Mouse (Mus musculus) hindbrain, embryonic 14.5 days (tissue): Measurements from ENCODE around the gene Eif1. TPM values are rescaled to one million over a fixed set of nuclear protein-coding genes. Genes with fewer than 3 reads are reported as not detected.
A peak's percentile ranks its signal among the peaks of the same experiment; 100 is the strongest.
"Not testable (repeated sequence)": the region's sequence is repeated elsewhere in the genome, so short reads cannot be mapped to it uniquely, and the experiment has no call there.

ENCODE experiments used
- ATAC-seq: fragments of 200-750 bp; cut with Nextera tagmentation; 2 replicates; pipeline ENCODE4 v1.8.0; 2017; ENCODE audit warnings: moderate number of reproducible peaks, mild to moderate bottlenecking, moderate TSS enrichment, moderate library complexity; ENCODE audit not compliant: low FRiP score
- DNase-seq: peaks from one replicate; pipeline ENCODE4 v3.0.0-alpha.2; 2015; ENCODE audit warnings: low spot score
- H3K27ac ChIP-seq: fragments of 300-500 bp; sonication (generic); 2 replicates; pipeline ENCODE4 v1.5.1; 2014; ENCODE audit warnings: mild to moderate bottlenecking, moderate library complexity
- H3K27me3 ChIP-seq: fragments of 300-500 bp; sonication (generic); 2 replicates; pipeline ENCODE4 v1.6.1; 2014; ENCODE audit warnings: mild to moderate bottlenecking, low read length, mixed read lengths; ENCODE audit not compliant: control insufficient read depth, insufficient read depth
- H3K36me3 ChIP-seq: fragments of 300-500 bp; sonication (generic); replicated peaks from 2 replicates; pipeline ENCODE4 v1.6.1; 2014; ENCODE audit not compliant: control insufficient read depth, insufficient read depth
- H3K4me1 ChIP-seq: fragments of 300-500 bp; sonication (generic); replicated peaks from 2 replicates; pipeline ENCODE4 v1.6.1; 2014; ENCODE audit warnings: antibody characterized with exemption, low read length, mixed read lengths; ENCODE audit not compliant: control insufficient read depth, insufficient read depth
- H3K4me2 ChIP-seq: fragments of 300-500 bp; sonication (generic); replicated peaks from 2 replicates; pipeline ENCODE4 v1.6.1; 2014; ENCODE audit warnings: mild to moderate bottlenecking, moderate library complexity
- H3K4me3 ChIP-seq: fragments of 300-500 bp; sonication (generic); replicated peaks from 2 replicates; pipeline ENCODE4 v1.5.1; 2014; ENCODE audit warnings: mild to moderate bottlenecking, low read length
- H3K9ac ChIP-seq: fragments of 300-500 bp; sonication (generic); 2 replicates; pipeline ENCODE4 v1.6.1; 2014
- H3K9me3 ChIP-seq: fragments of 300-500 bp; sonication (generic); 2 replicates; pipeline ENCODE4 v1.6.1; 2016; ENCODE audit warnings: low read length; ENCODE audit not compliant: control insufficient read depth
- WGBS: fragments of 180-500 bp; shearing (Covaris S2); extraction: QIAGEN DNeasy Blood & Tissue Kit; methylation state at CpG from one replicate; pipeline ENCODE4 v1.1.7; 2014; 5-methylcytosine and 5-hydroxymethylcytosine counted together
- polyA plus RNA-seq: library from polyadenylated mRNA; unstranded; fragments of >200 nt; fragmentation: Nextera tagmentation; extraction: Ambion mirVana; gene quantifications from 2 replicates; pipeline ENCODE4 v1.2.1, GENCODE M21; 2014

The Eif1 gene
- polyA plus RNA-seq, 1 experiment from 2014 or later: 1,372 TPM

DNA sequence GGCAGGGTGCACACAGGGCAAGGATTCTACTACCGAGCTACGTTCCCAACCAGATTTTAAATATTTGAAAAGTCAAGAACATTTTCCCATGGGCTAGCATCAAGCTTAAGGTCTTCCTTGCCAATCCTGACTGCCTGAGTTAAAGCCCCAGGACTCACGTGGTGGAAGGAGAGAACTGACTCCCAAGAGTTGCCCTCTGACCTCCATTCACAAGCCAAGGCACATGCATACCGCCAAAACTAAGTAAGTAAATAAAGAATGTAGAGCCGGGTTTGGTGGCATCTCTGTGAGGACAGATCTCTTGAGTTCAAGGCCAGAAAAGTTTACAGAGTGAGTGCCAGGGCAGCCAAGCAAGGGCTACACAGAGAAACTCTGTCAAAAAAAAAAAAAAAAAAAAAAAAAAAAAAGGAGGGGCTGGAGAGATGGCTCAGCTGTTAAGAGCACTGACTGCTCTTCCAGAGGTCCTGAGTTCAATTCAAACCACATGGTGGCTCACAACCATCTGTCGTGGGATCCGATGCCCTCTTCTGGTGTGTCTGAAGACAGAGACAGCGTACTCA is 11.2 kb downstream of the Eif1 start:
- H3K36me3 ChIP-seq, ATAC-seq, H3K4me3 ChIP-seq, H3K27ac ChIP-seq, H3K9me3 ChIP-seq, H3K4me2 ChIP-seq, H3K9ac ChIP-seq, DNase-seq, H3K27me3 ChIP-seq: not testable (repeated sequence)
- WGBS: 55% methylated on average over 8 of the region's 8 CpGs
- H3K4me1 ChIP-seq: peaks cover 48% of the 10 kb centered on the region

GRCm38 (mm10) chr11:100332766-100333515 is 13.3 kb downstream of the Eif1 start:
- DNase-seq: peak; percentile 70
- H3K4me1 ChIP-seq: peaks cover 56% of the 10 kb centered on the region
- peak; percentile 82 for ATAC-seq
- H3K36me3 ChIP-seq: no peaks in the 10 kb centered on the region
- no peaks in the 10 kb centered on the region for H3K27me3 ChIP-seq
- no peaks in the 10 kb centered on the region for H3K9me3 ChIP-seq
- peak overlapping the region; percentile 84 for H3K27ac ChIP-seq
- 25% methylated on average over 9 of the region's 9 CpGs for WGBS
- H3K4me2 ChIP-seq: peak overlapping the region; percentile 28
- H3K4me3 ChIP-seq: no peak overlapping the region
- no peak overlapping the region for H3K9ac ChIP-seq

DNA sequence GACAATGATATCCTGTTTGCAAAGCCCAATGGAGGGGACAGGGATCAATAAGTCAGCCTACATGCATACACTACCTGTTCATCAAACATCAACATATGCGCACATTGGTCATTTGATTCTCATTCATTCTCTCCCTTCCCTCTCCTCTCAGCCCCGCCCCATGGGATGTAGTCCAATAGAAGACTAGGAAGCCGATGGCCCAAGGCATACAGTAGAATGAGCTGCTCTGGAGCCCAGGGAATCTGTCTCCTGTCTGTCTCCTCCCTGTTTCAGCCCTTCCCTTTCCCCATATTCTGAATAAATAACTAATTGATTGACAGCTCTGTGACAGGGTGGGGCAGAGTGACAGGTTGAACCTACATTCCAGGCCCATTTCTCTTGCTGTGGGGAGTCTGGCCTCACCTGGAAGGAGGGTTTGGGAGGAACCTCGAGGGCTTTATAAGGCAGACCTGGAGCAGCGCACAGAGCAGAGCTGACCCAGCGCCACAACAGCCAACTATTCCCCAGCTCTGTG is 14.3 kb downstream of the Eif1 start, which contains the start of gene Gast:
Gast (plus strand) TSS at position 464 of the 514 bp plus-strand sequence.
- Histone ChIP-seq H3K9ac (no peak within 1 kb of the TSS), H3K36me3 (no peaks in the 10 kb centered on the region), H3K9me3 (no peaks in the 10 kb centered on the region), H3K4me1 (peaks cover 56% of the 10 kb centered on the region), H3K4me3 (no peak within 1 kb of the TSS), H3K27me3 (no peaks in the 10 kb centered on the region), H3K4me2 (peak within 1 kb of the TSS; percentile 28), H3K27ac (peak within 1 kb of the TSS; percentile 84)
- no peak for ATAC-seq
- WGBS: 74% methylated on average over 6 of the region's 6 CpGs
- no peak for DNase-seq

DNA sequence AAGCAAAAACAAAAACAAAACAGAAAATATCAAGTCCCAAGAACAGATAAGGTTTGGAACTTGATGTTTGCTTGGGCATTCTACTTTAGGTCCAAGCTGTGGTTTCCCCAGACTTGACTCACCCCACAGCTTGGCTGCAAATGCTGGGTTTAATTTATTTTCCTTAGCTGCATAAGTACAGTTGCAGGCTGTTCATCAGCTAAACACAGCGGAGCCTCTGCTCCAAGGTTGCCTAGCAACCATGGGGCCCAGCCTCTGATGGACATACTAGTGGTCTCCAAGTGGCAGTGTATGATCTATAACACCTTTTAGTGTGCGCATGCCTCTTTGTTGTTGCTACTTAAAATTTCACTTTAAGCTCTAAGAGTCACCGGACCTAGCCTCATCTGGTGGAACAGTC is 16.0 kb downstream of the Eif1 start:
- H3K9me3 ChIP-seq: no peaks in the 10 kb centered on the region
- ATAC-seq (peak; percentile 39), DNase-seq (peak; percentile 59)
- peak overlapping the region; percentile 62 for H3K27ac ChIP-seq
- no peak overlapping the region for H3K4me2 ChIP-seq
- no peaks in the 10 kb centered on the region for H3K36me3 ChIP-seq
- no peaks in the 10 kb centered on the region for H3K27me3 ChIP-seq
- 27% methylated on average over 3 of the region's 3 CpGs for WGBS
- H3K9ac ChIP-seq: no peak overlapping the region
- no peak overlapping the region for H3K4me3 ChIP-seq
- peaks cover 44% of the 10 kb centered on the region for H3K4me1 ChIP-seq

DNA sequence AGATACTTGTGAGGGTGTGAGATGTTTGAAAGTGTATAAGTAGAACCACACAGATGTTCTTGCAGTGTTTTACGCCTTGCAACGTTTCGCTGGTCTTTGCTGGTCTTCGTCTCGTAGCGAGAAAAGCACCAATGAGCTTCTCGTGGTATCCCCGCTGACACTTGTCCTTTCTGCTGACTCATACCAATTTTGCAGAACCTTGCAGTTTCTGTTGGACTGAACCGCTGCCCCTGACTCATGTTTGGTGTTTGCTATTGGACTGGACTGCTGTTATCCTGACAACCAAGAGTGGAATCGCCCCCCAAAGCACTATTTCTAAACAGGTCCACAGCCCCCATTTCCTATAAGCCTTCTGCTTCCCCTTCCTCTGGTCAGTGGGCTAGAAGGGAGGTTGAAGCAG is 24.6 kb downstream of the Eif1 start:
- Histone ChIP-seq H3K36me3 (no peaks in the 10 kb centered on the region), H3K4me2 (no peak overlapping the region), H3K27me3 (no peaks in the 10 kb centered on the region), H3K9ac (no peak overlapping the region), H3K4me1 (no peaks in the 10 kb centered on the region), H3K27ac (no peak overlapping the region), H3K4me3 (no peak overlapping the region), H3K9me3 (no peaks in the 10 kb centered on the region)
- no peak for ATAC-seq
- 93% methylated on average over 10 of the region's 10 CpGs for WGBS
- no peak for DNase-seq

DNA sequence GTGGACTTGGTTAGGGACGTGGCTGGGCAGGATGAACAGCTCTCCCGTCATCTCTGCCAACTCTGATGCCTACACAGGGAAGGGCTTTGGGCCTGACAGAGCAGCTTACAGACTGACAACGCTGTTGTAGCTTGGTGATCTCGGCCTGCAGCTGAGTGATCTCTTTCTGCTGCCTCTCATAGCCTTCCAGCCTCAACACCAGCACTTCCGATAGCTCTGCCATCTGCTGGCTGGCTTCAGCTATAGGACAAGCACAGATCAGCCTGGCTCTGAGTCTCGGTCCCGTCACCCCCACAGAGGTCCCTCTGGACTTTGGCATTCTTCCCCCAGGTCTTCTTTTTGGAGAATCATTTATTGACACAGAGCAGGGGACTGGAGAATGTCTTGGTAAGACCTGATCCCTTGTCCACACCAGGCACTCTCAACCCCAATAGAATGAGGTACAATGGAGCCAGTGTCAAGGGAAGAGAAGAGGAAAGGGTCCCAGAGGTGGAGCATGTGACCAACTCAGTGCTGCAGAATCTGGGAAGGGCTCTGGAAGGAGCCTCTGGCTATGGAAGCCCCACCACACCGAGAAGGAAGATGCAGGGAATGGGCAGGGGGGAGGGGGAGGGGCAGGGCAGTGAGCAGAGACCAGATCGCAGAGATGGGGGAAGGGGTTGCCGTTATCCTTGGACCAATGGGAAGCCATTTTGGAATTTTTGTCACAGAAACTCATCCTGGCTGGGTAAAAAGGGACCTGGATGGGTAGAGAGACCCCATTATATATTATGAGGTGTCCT is 32.6 kb downstream of the Eif1 start:
- 0 out of 2 replicates have a peak, but pooled peaks have one; percentile 16 for ATAC-seq
- Histone ChIP-seq H3K9me3 (no peaks in the 10 kb centered on the region), H3K36me3 (peaks cover 6% of the 10 kb centered on the region; the same call in 1 of the 2 replicates), H3K4me1 (peaks cover 18% of the 10 kb centered on the region), H3K9ac (no peak overlapping the region), H3K27ac (0 out of 2 replicates have a peak overlapping the region, but pooled peaks have one; percentile 32), H3K4me3 (no peak overlapping the region), H3K4me2 (no peak overlapping the region), H3K27me3 (no peaks in the 10 kb centered on the region; the same call in 1 of the 2 replicates)
- DNase-seq: peak; percentile 68
- WGBS: 35% methylated on average over 10 of the region's 10 CpGs

- under 1% methylated on average over 53 of the region's 54 CpGs for WGBS
- Histone ChIP-seq H3K27me3 (peaks cover 3% of the 10 kb centered on the region; the same call in 1 of the 2 replicates), H3K4me1 (peaks cover 18% of the 10 kb centered on the region), H3K27ac (peak overlapping the region; percentile 58), H3K9ac (peak overlapping the region; percentile 69), H3K4me3 (peak overlapping the region; percentile 71), H3K9me3 (no peaks in the 10 kb centered on the region), H3K36me3 (peaks cover 6% of the 10 kb centered on the region; the same call in 1 of the 2 replicates), H3K4me2 (peak overlapping the region; percentile 97)
- ATAC-seq (peak; percentile 46; the same call in 1 of the 2 replicates), DNase-seq (peak; percentile 57)
Measured at GRCm38 (mm10) chr11:100355151-100355951, 35.7 kb downstream of the Eif1 start.

- peaks cover 3% of the 10 kb centered on the region; the same call in 1 of the 2 replicates for H3K27me3 ChIP-seq
- H3K9me3 ChIP-seq: no peaks in the 10 kb centered on the region
- peaks cover 4% of the 10 kb centered on the region; the same call in 1 of the 2 replicates for H3K36me3 ChIP-seq
- H3K27ac ChIP-seq: peak within 1 kb of the TSS; percentile 58
- WGBS: 1% methylated on average over 49 of the region's 49 CpGs
- DNase-seq (peak; percentile 83), ATAC-seq (peak; percentile 77)
- H3K9ac ChIP-seq: peak within 1 kb of the TSS; percentile 69
- peaks cover 18% of the 10 kb centered on the region for H3K4me1 ChIP-seq
- peak within 1 kb of the TSS; percentile 97 for H3K4me2 ChIP-seq
- peak within 1 kb of the TSS; percentile 71 for H3K4me3 ChIP-seq
Measured at GRCm38 (mm10) chr11:100355972-100356818, 36.5 kb downstream of the Eif1 start, which contains the start of gene Hap1. Hap1 (minus strand) TSS chr11:100356128.
